Mouse (Mus musculus) adrenal gland, postnatal 25 days (tissue): ENCODE results near the gene Cyba. TPM values are rescaled to one million over a fixed set of nuclear protein-coding genes. Genes with fewer than 3 reads are reported as not detected.

Source experiments
- DNase-seq: peaks from one replicate; pipeline ENCODE4 v3.0.0; 2021; ENCODE audit warnings: mixed read lengths
- long read RNA-seq: library from polyadenylated mRNA; stranded (forward); transcript quantifications from one replicate; pipeline ENCODE4 v2.0.0, GENCODE M21; 2021
- total RNA-seq: library from RNA; stranded (reverse); gene quantifications from 2 replicates; pipeline ENCODE4 v1.2.3, GENCODE M21; 2021

The Cyba gene
- 25.4 and 27.0 TPM in 2 replicates for total RNA-seq
- long read RNA-seq, transcript Cyba-201 (6 exons, 744 nt): major isoform, 15 of 18 reads
- long read RNA-seq, partial matches to known transcripts: 2 of 18 reads
- long read RNA-seq, other reads (novel, unspliced or antisense): 1 of 18 reads

GRCm38 (mm10) chr8:122432443-122433268 is at the start of gene Cyba:
Gene Cyba (minus strand): TSS chr8:122432930.
- peak; percentile 61 for DNase-seq

GRCm38 (mm10) chr8:122482448-122482847 is 49.7 kb upstream of the Cyba start:
- DNase-seq: no peak

- peak; percentile 95 for DNase-seq
Measured at GRCm38 (mm10) chr8:122475580-122476320, 43.0 kb upstream of the Cyba start, which contains the start of the genes Rnf166 and Ctu2. Gene Rnf166 (minus strand): TSS chr8:122476064. Gene Ctu2 (plus strand): TSS chr8:122476143.

DNA sequence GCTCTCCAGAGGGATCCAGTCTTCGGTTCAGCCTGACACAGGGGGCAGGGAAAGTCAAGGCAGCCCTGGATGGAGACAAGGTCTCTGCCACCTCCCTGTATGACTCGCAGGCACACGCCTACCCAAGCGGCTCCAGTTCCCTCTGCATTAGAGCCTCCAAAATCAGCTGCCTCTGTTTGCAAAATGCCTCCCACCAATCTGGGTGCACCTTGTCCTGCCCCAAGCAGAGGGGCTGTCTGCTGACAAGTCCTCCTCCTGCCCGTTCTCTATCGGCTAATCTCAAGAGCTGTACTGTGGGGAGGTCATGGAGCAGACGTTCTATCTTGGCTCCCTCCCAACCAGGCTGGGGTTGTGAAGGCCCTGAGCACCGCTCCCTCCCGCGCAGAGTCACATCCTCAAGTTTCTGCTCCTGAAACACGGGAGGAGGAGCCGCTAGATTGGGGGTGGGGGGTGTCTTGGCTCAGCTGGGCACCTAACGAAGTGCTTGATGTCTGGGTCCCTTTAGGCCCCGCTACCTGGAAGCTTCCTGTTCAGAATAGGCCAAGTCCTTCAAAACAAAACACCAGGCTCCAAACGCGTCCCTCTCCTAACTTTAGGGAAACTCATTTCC is 42.3 kb upstream of the Cyba start:
- DNase-seq: peak; percentile 59

GRCm38 (mm10) chr8:122473911-122474421 is 41.2 kb upstream of the Cyba start:
- no peak for DNase-seq

GRCm38 (mm10) chr8:122470691-122471090 is 38.0 kb upstream of the Cyba start:
- DNase-seq: no peak

DNA sequence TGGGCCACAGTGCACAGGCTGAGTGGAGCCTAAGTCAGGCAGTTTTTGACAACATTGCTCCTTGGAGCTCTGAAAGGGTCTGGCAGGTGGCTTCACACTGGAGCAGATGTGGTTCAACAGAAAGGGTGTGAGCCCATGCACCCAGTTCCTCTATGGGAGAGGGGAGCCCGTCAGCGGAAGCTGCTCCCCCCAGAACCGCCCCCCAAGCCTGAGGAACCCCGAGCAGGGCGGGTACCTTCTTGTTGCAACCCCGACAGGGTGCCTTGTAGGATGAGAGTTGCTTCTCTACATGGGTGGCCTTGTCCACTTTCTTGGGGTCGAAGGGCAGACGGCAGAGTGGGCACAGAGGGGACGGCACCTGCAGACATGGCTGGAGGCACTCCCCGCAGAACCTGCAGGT is 37.2 kb upstream of the Cyba start:
- no peak for DNase-seq

DNA sequence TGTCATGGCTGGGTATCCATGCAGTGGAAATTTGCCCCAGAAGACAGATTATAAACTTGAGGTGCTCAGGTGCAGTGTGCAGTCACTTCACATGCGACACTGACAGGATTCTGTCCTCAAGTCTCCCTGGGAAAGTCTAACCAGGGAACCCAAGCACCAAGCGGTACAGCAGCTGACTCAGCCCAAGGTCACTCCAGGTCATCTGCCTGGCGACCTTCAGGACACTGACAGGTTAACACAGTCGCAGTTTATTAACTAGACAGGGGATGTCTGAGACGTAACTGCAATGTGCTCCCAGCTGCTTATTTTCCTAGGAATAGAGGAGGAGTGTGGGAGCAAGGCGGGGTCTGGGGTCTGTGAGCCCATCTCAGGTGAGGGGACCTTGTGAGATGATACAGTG is 36.7 kb upstream of the Cyba start:
- no peak for DNase-seq

- DNase-seq: no peak
Measured at GRCm38 (mm10) chr8:122467816-122468215, 35.1 kb upstream of the Cyba start.

GRCm38 (mm10) chr8:122464985-122465384 is 32.3 kb upstream of the Cyba start:
- no peak for DNase-seq

DNA sequence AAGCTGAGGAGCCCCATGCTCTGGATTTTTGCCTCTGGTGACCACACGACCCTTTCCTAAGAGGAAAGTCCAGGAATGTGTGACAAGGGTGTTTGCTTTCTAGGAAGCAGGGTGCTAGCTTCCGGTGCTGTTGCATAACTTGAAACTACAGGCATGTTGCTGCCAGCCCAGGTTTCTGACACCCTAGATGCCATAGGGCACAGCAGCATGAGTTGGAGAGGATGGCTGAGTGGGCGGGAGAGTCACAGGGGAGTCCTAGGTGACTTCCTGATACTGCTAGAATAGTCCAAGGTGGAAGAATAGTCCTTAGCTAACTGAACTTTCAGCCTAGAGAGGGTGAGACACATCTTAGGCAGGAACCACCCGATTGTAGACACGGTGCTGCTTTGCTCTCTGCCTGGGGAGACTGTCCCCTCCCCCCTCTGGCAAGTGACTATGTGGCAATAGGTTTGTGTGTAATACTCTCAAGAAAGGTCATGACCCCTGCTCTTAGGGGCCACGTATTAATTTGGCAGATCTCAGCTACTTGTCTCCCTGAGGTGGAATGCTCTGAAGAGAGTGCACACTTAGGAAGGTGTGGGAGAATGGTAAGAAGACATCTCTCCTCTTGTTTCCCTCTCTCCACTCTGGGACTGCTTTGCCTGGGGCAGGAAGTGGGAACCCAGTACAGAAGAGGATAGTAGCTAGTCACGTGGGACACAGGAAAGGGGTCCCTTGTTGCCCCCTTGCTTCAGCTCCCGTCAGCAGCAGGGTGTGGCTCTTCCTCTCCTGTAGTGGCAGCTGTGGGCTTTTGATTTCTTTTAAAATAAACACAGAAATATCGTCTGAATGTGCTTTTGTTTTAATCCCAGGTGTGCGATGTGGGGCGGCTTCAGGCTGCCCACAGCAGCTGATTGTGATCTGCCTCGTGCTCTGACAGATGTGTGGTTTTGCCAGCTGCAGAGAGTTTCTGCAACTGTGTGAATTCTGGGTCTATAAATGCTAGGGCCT is 31.2 kb upstream of the Cyba start:
- DNase-seq: no peak

- DNase-seq: no peak
Measured at GRCm38 (mm10) chr8:122462510-122462909, 29.8 kb upstream of the Cyba start.

DNA sequence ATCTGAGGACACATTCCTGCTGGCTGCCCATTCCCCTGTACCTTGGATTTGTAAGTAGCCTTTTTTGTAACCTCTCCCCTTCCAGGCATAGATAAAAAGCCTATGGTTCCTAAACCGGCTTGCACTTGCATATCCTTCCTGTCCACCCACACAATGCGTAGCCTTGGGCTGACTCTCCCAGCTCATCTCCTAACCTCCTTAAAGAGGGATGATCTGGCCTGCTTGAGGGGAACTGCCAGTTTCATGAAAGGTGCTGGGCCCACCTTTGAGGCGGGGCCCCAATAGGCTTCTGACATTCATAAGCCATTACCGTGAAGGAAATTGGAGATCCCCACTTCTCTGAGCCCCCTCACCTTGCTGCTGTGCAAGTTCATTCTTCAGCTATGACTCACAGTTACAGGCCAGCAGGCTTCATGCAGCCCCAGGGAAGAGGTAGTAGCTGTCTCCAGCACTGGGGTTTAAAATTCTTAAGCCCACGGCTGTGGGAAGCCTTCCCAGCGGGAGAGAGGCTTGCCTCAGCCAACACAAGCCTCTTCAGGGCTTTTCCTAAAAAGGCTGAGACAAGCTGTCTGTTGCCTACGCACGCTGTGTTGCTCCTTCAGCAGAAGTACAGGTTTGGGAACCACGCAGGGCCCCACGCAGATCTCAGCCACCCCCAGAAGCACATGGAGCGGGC is 28.9 kb upstream of the Cyba start:
- DNase-seq: no peak

GRCm38 (mm10) chr8:122460524-122461472 is 28.1 kb upstream of the Cyba start, which contains the start of gene Snai3:
Gene Snai3 (minus strand): TSS chr8:122460733.
- DNase-seq: peak; percentile 43

DNA sequence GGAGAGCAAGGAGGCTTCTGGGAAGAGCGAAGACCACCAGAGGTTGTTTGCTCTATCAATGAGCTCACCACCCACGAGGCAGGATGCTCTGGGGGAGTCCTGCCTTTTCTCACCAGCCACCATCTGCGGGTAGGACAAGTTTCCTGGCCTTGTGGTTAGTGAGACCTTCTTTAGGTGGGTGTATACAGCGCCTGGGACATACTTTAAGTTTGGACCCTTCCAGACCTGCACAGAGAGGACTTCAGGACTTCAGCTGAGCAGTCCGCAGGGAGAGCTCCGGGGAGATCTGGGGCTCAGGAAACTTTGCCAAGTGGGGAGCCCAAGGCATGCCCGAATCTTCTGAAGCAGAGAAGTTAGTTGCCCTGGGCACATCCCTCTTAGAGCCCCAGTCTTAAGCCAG is 27.3 kb upstream of the Cyba start:
- DNase-seq: no peak

DNA sequence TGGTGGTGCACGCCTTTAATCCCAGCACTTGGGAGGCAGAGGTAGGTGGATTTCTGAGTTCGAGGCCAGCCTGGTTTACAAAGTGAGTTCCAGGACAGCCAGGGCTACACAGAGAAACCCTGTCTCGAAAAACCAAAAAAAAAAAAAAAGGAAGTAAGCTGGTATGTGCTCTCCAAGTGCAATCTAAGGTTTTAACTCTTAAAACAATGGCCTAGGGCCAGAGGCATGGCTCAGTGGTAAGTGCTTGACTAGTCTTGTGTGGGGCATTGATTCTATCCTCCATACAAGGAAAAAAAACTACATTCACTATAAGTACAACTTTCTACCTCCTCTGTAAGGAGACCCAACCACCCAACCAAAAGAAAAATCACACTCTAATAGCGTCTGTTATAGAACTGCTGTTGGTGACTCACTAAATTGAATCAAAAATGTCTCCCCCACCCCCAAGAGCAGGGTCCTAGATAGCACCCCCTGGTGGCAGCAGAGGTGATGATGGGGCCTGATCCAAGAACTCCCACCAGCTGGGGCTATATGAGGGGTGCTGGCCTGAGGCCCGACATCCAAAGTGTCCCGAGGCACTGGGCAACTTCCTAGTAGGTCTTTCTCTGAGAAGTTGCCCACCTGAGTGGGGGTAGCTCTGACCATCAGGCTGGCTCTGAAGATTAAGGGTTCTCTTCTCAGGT is 26.6 kb upstream of the Cyba start:
- DNase-seq: no peak

- no peak for DNase-seq
Measured at GRCm38 (mm10) chr8:122457171-122457570, 24.4 kb upstream of the Cyba start.

- DNase-seq: no peak
Measured at GRCm38 (mm10) chr8:122454409-122454808, 21.7 kb upstream of the Cyba start.

DNA sequence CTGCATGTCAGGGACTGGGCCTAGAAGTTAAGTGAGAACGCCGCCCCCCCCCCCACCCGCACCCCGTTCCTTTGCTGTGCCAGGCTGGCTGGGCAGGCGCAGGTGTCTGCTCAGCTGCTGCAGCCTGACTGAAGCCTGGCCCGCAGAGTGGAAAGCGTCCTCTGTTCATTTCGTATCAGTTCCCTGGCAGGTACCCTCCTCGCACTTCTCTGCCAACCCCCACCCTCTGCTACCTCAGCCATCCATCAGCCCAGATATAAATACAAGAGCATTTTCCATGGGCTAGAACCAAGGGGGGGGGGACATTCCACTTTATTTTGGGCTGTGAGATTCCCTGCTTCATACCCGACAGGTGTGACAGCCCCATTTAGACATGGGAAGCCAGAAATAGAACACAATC is 19.4 kb upstream of the Cyba start:
- no peak for DNase-seq
